ENCODE assay signal across 23 mouse cellular contexts in genomic region chr7:46911250-46911649, GRCm38 (mm10). TPM values are rescaled to one million over a fixed set of nuclear protein-coding genes. Genes with fewer than 3 reads are reported as not detected.
DNase-seq lines count a peak whose midpoint lies in the region; ATAC-seq lines count a peak whose summit lies in the region.
"Had no signal": no experiment of that assay in that cellular context is flagged by ENCODE, and none has a peak within 500 bp of the region (broad histone marks: within the 10 kb centered on the region; RNA-seq: fewer than 3 reads in every experiment).

No protein-coding gene starts in this region.

- 94% methylated on average over 3 of the region's 3 CpGs for WGBS in forebrain, embryonic 14.5 days
- 93% methylated on average over 3 of the region's 3 CpGs for WGBS in midbrain, embryonic 11.5 days

- 0 out of 2 replicates have a peak, but pooled peaks have one; percentile 45 for ATAC-seq in common myeloid progenitor, adult 5-6 weeks (replicated peaks; ENCODE audit: low read depth, poor library complexity, severe bottlenecking)
- peak; percentile 60 for ATAC-seq in megakaryocyte, adult 5-6 weeks (ENCODE audit: poor library complexity, severe bottlenecking)
- no peak for ATAC-seq in forebrain, embryonic 14.5 days
- no peak for ATAC-seq in activated CD4-positive, CD25-positive, alpha-beta regulatory T cell, adult 4 months
- ATAC-seq in midbrain, embryonic 11.5 days (ENCODE audit: low FRiP score) = no peak
- ATAC-seq: forebrain, embryonic 13.5 days; forebrain, embryonic 16.5 days; Patski had no signal

- H3K4me3 ChIP-seq in forebrain, embryonic 14.5 days (ENCODE audit: low read depth, low read length) = no peak overlapping the region
- H3K4me3 ChIP-seq in midbrain, embryonic 11.5 days (ENCODE audit: low read depth, low read length) = no peak overlapping the region
- H3K4me3 ChIP-seq: embryonic facial prominence, embryonic 10.5 days; embryonic facial prominence, embryonic 12.5 days; forebrain, embryonic 13.5 days had no signal

- H3K9me3 ChIP-seq in forebrain, embryonic 14.5 days (replicated peaks; ENCODE audit: control insufficient read depth, low read length) = no peaks in the 10 kb centered on the region
- H3K9me3 ChIP-seq in midbrain, embryonic 11.5 days (ENCODE audit: control insufficient read depth, low read length) = no peaks in the 10 kb centered on the region
- H3K9me3 ChIP-seq: embryonic facial prominence, embryonic 10.5 days; embryonic facial prominence, embryonic 12.5 days; forebrain, embryonic 13.5 days had no signal

- H3K4me1 ChIP-seq in forebrain, embryonic 14.5 days (ENCODE audit: control insufficient read depth, insufficient read depth, low read length) = no peaks in the 10 kb centered on the region
- no peaks in the 10 kb centered on the region for H3K4me1 ChIP-seq in midbrain, embryonic 11.5 days (ENCODE audit: control insufficient read depth, insufficient read depth, low read length)
- H3K4me1 ChIP-seq: embryonic facial prominence, embryonic 12.5 days had no signal

- peaks cover 72% of the 10 kb centered on the region for H3K36me3 ChIP-seq in forebrain, embryonic 14.5 days (ENCODE audit: control insufficient read depth, insufficient read depth, low read length)
- H3K36me3 ChIP-seq in midbrain, embryonic 11.5 days (ENCODE audit: control insufficient read depth, insufficient read depth, low read length) = peaks cover 26% of the 10 kb centered on the region

- peak; percentile 18 for DNase-seq in 416B (ENCODE audit: low read depth)
- no peak for DNase-seq in forebrain, embryonic 14.5 days (ENCODE audit: low spot score)
- DNase-seq in midbrain, embryonic 11.5 days (ENCODE audit: low spot score, missing footprints) = no peak
- DNase-seq: adrenal gland, adult 2 months; adrenal gland, postnatal 10 days; adrenal gland, postnatal 25 days; cerebellum, adult 11 months; cerebellum, adult 18-20 months; cerebellum, adult 8-10 months; cerebellum, adult 9-11 months; cerebellum, postnatal 14 days; cerebellum, postnatal 36 days had no signal

- no peaks in the 10 kb centered on the region for H3K27me3 ChIP-seq in forebrain, embryonic 14.5 days (replicated peaks; ENCODE audit: control insufficient read depth, insufficient read depth, low read length)
- H3K27me3 ChIP-seq in midbrain, embryonic 11.5 days (ENCODE audit: control insufficient read depth, insufficient read depth, low read length) = no peaks in the 10 kb centered on the region
- H3K27me3 ChIP-seq: embryonic facial prominence, embryonic 12.5 days; forebrain, embryonic 13.5 days; Patski had no signal

- no peak overlapping the region for H3K9ac ChIP-seq in forebrain, embryonic 14.5 days (ENCODE audit: low read length)
- no peak overlapping the region for H3K9ac ChIP-seq in midbrain, embryonic 11.5 days (ENCODE audit: low read length)
- H3K9ac ChIP-seq: embryonic facial prominence, embryonic 12.5 days; forebrain, embryonic 13.5 days had no signal

- H3K4me2 ChIP-seq in forebrain, embryonic 14.5 days (ENCODE audit: low read length) = no peak overlapping the region
- no peak overlapping the region for H3K4me2 ChIP-seq in midbrain, embryonic 11.5 days
- H3K4me2 ChIP-seq: embryonic facial prominence, embryonic 12.5 days; forebrain, embryonic 13.5 days had no signal

- H3K27ac ChIP-seq in forebrain, embryonic 14.5 days (ENCODE audit: low read depth, low read length) = no peak overlapping the region
- H3K27ac ChIP-seq in midbrain, embryonic 11.5 days (ENCODE audit: low read depth, low read length) = no peak overlapping the region
- H3K27ac ChIP-seq: embryonic facial prominence, embryonic 10.5 days; embryonic facial prominence, embryonic 12.5 days; forebrain, embryonic 13.5 days had no signal

RNA-seq across cellular contexts. Expression of gene Tsg101, which starts 8.5 kb away (rescaled TPM):
- total RNA-seq in common myeloid progenitor, adult 5-6 weeks (2017) = 42.0 and 46.4 TPM in 2 replicates
- total RNA-seq in megakaryocyte, adult 5-6 weeks (2015) = 94.3 and 96.9 TPM in 2 replicates
- 43.6 and 58.2 TPM in 2 replicates for total RNA-seq in megakaryocyte, adult 5-6 weeks (2017)
- 519 and 545 TPM in 2 replicates for polyA plus RNA-seq in forebrain, embryonic 14.5 days (2014; fragmentation: Nextera tagmentation; extraction: Ambion mirVana)
- polyA plus RNA-seq in activated CD4-positive, CD25-positive, alpha-beta regulatory T cell, adult 4 months (2017; shearing (Covaris generic)) = 100 to 1,000 TPM in 1 of 2 experiments, 10 to 100 TPM in 1; 85.8 to 103 TPM
- 342 and 362 TPM in 2 replicates for polyA plus RNA-seq in midbrain, embryonic 11.5 days (2014; fragmentation: Nextera tagmentation; extraction: Ambion mirVana)

RNA-seq across cellular contexts. Expression of gene Uevld, which starts 47.1 kb away (rescaled TPM):
- total RNA-seq in common myeloid progenitor, adult 5-6 weeks (2017) = 12.7 and 14.1 TPM in 2 replicates
- 18.0 and 18.2 TPM in 2 replicates for total RNA-seq in megakaryocyte, adult 5-6 weeks (2015)
- 14.1 and 16.2 TPM in 2 replicates for total RNA-seq in megakaryocyte, adult 5-6 weeks (2017)
- polyA plus RNA-seq in forebrain, embryonic 14.5 days (2014; fragmentation: Nextera tagmentation; extraction: Ambion mirVana) = 7.4 and 8.2 TPM in 2 replicates
- polyA plus RNA-seq in activated CD4-positive, CD25-positive, alpha-beta regulatory T cell, adult 4 months (2017; shearing (Covaris generic)) = 1 to 10 TPM; 6.4 to 8.0 TPM
- polyA plus RNA-seq in midbrain, embryonic 11.5 days (2014; fragmentation: Nextera tagmentation; extraction: Ambion mirVana) = 14.3 and 14.8 TPM in 2 replicates

RNA-seq across cellular contexts. Expression of gene Ldhc, which starts 50.2 kb away (rescaled TPM):
- not detected in 2 replicates for total RNA-seq in common myeloid progenitor, adult 5-6 weeks (2017)
- 2.3 and 2.9 TPM in 2 replicates for total RNA-seq in megakaryocyte, adult 5-6 weeks (2015)
- total RNA-seq in megakaryocyte, adult 5-6 weeks (2017) = 1.0 TPM in 1 of 2 replicates, not detected in the other
- not detected in 2 replicates for polyA plus RNA-seq in forebrain, embryonic 14.5 days (2014; fragmentation: Nextera tagmentation; extraction: Ambion mirVana)
- polyA plus RNA-seq in activated CD4-positive, CD25-positive, alpha-beta regulatory T cell, adult 4 months (2017; shearing (Covaris generic)) = not detected
- not detected in 2 replicates for polyA plus RNA-seq in midbrain, embryonic 11.5 days (2014; fragmentation: Nextera tagmentation; extraction: Ambion mirVana)
- total RNA-seq: adrenal gland, adult 2 months; adrenal gland, postnatal 10 days; adrenal gland, postnatal 25 days; adrenal gland, postnatal 4 days had no signal
- polyA plus RNA-seq: adrenal gland, adult 2 months; C2C12; embryonic facial prominence, embryonic 12.5 days; forebrain, embryonic 13.5 days; frontal cortex, adult 2 months; Patski had no signal

Comparison
In these comparisons a context has a peak if more than half of its experiments do, and no peak if none do; other contexts are left out.
1. ATAC-seq: peak in common myeloid progenitor, adult 5-6 weeks (single experiment) and megakaryocyte, adult 5-6 weeks (single experiment); none in forebrain, embryonic 14.5 days (single experiment), activated CD4-positive, CD25-positive, alpha-beta regulatory T cell, adult 4 months (single experiment) and midbrain, embryonic 11.5 days (single experiment).